Mouse (Mus musculus): ENCODE measurements around the gene Bbc3. TPM values are rescaled to one million over a fixed set of nuclear protein-coding genes. Genes with fewer than 3 reads are reported as not detected.
"Not testable (repeated sequence)": the region's sequence is repeated elsewhere in the genome, so short reads cannot be mapped to it uniquely, and the experiment has no call there.

Bbc3 gene
- 7.4 and 8.5 TPM in 2 replicates for polyA plus RNA-seq (2016; fragmentation: Nextera tagmentation; extraction: Ambion mirVana)

GRCm38 (mm10) chr7:16308093-16308492 is at the start of gene Bbc3:
TSS of gene Bbc3 (plus strand) at chr7:16308393.
- H3K4me1 ChIP-seq = peaks cover 39% of the 10 kb centered on the region
- 69% methylated on average over 1 of the region's 1 CpGs for whole genome bisulfite sequencing
- H3K9me3 ChIP-seq; ATAC-seq (ENCODE audit: insufficient number of reproducible peaks, insufficient read depth, low FRiP score, low TSS enrichment); H3K36me3 ChIP-seq: not testable (repeated sequence)
- peak within 1 kb of the TSS; percentile 98 for H3K4me2 ChIP-seq (replicated peaks)
- H3K27ac ChIP-seq = peak within 1 kb of the TSS; percentile 57; the same call in 1 of the 2 replicates
- H3K27me3 ChIP-seq = peaks cover 32% of the 10 kb centered on the region
- peak within 1 kb of the TSS; percentile 71 for H3K4me3 ChIP-seq
- peak within 1 kb of the TSS; percentile 78 for H3K9ac ChIP-seq

DNA sequence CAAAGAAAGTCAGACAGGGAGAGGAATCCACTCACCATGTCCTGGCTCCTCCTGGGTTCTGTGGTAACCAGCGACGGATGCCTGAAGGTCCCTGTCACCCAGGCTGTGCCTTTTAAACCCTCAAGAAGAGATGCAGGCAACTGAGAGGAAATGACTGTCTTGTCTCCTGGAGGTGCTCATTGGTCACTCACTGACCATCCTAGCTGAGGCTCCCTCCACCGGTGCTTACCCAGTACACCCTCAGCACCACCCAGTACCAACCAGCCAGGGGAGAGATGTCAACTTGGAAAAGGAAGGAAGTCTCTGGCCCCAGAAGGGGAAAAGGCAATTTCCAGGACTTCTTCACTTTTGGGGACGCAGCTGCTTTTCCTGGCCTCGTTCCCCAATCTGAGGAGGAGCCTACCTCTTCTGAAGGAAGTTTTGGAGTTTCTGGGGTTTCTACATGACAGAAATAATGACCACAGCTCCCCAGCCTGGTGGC is 49.0 kb upstream of the Bbc3 start, which contains the start of gene C5ar1:
C5ar1 (minus strand) TSS at position 431 of the 481 bp plus-strand sequence.
- H3K36me3 ChIP-seq = no peaks in the 10 kb centered on the region
- no peaks in the 10 kb centered on the region for H3K27me3 ChIP-seq
- ATAC-seq (ENCODE audit: insufficient number of reproducible peaks, insufficient read depth, low FRiP score, low TSS enrichment) = no peak
- H3K9ac ChIP-seq = no peak within 1 kb of the TSS
- no peak within 1 kb of the TSS for H3K27ac ChIP-seq
- WGBS = 91% methylated on average over 5 of the region's 5 CpGs
- no peaks in the 10 kb centered on the region for H3K9me3 ChIP-seq
- no peak within 1 kb of the TSS for H3K4me3 ChIP-seq
- H3K4me2 ChIP-seq (replicated peaks) = no peak within 1 kb of the TSS
- H3K4me1 ChIP-seq = no peaks in the 10 kb centered on the region

- Histone ChIP-seq H3K27me3 (no peaks in the 10 kb centered on the region), H3K36me3 (no peaks in the 10 kb centered on the region), H3K4me1 (no peaks in the 10 kb centered on the region), H3K4me3 (no peak overlapping the region), H3K27ac (no peak overlapping the region), H3K9me3 (no peaks in the 10 kb centered on the region; the same call in 1 of the 2 replicates), H3K4me2 (replicated peaks) (no peak overlapping the region), H3K9ac (no peak overlapping the region)
- WGBS = 58% methylated on average over 1 of the region's 1 CpGs
- ATAC-seq (ENCODE audit: insufficient number of reproducible peaks, insufficient read depth, low FRiP score, low TSS enrichment) = no peak
Measured at GRCm38 (mm10) chr7:16261097-16261496, 47.1 kb upstream of the Bbc3 start.

DNA sequence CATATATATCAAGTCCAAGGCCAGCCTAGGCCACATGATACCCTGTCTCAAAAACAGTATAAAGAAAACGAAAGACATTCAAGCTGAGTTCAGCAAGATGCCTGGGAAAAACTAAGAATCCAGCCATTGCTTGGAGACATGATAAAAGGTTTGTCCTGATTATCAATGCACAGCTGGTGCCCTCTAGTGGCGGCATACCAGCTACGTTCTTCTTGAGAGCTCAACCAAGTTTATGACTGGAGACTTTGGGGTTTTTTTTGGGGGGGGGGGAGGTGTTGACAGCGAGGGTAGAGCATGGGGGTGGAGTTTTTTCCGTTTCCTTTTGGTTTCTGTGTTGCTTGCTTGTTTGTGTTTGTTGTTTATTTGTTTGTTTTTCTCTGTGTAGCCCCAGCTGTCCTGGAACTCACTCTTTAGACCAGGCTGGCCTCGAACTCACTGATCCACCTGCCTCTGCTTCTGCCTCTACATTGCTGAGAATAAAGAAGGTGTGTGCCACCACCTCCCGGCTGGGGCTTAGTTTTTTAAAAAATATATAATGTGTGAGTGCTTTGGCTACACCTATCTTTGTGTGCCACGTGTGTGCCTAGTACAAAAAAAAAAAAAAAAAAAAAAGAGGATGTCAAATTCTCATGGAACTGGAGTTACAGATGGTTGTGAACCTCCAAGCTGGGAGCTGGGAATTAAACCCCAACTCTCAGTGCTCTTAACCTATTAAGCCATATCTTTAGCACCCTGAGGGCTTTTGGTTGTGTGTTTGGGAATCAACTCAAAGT is 45.0 kb upstream of the Bbc3 start:
- no peak overlapping the region for H3K4me2 ChIP-seq (replicated peaks)
- no peaks in the 10 kb centered on the region for H3K4me1 ChIP-seq
- no peak overlapping the region for H3K27ac ChIP-seq
- no peak for ATAC-seq (ENCODE audit: insufficient number of reproducible peaks, insufficient read depth, low FRiP score, low TSS enrichment)
- H3K4me3 ChIP-seq = no peak overlapping the region
- no peak overlapping the region for H3K9ac ChIP-seq
- 27% methylated on average over 8 of the region's 8 CpGs for WGBS
- no peaks in the 10 kb centered on the region for H3K27me3 ChIP-seq
- no peaks in the 10 kb centered on the region for H3K36me3 ChIP-seq
- H3K9me3 ChIP-seq = no peaks in the 10 kb centered on the region; the same call in 1 of the 2 replicates

GRCm38 (mm10) chr7:16263843-16264242 is 44.4 kb upstream of the Bbc3 start:
- Histone ChIP-seq H3K27ac (no peak overlapping the region), H3K9me3 (no peaks in the 10 kb centered on the region; the same call in 1 of the 2 replicates), H3K4me3 (no peak overlapping the region), H3K27me3 (no peaks in the 10 kb centered on the region), H3K4me2 (replicated peaks) (no peak overlapping the region), H3K9ac (no peak overlapping the region), H3K36me3 (no peaks in the 10 kb centered on the region), H3K4me1 (no peaks in the 10 kb centered on the region)
- ATAC-seq (ENCODE audit: insufficient number of reproducible peaks, insufficient read depth, low FRiP score, low TSS enrichment) = no peak
- WGBS = 83% methylated on average over 5 of the region's 5 CpGs

GRCm38 (mm10) chr7:16265856-16266255 is 42.3 kb upstream of the Bbc3 start:
- WGBS = 89% methylated on average over 11 of the region's 11 CpGs
- no peaks in the 10 kb centered on the region; the same call in 1 of the 2 replicates for H3K9me3 ChIP-seq
- no peak overlapping the region for H3K27ac ChIP-seq
- H3K9ac ChIP-seq = no peak overlapping the region
- ATAC-seq (ENCODE audit: insufficient number of reproducible peaks, insufficient read depth, low FRiP score, low TSS enrichment) = no peak
- H3K36me3 ChIP-seq = no peaks in the 10 kb centered on the region
- H3K4me2 ChIP-seq (replicated peaks) = no peak overlapping the region
- 0 out of 2 replicates have a peak, but pooled peaks cover 2% of the 10 kb centered on the region for H3K27me3 ChIP-seq
- H3K4me1 ChIP-seq = no peaks in the 10 kb centered on the region
- no peak overlapping the region for H3K4me3 ChIP-seq

- H3K27me3 ChIP-seq; H3K9ac ChIP-seq; H3K27ac ChIP-seq; H3K9me3 ChIP-seq; H3K4me2 ChIP-seq (replicated peaks); H3K4me3 ChIP-seq; ATAC-seq (ENCODE audit: insufficient number of reproducible peaks, insufficient read depth, low FRiP score, low TSS enrichment); H3K36me3 ChIP-seq; H3K4me1 ChIP-seq: not testable (repeated sequence)
- WGBS = 84% methylated on average over 7 of the region's 7 CpGs
Measured at GRCm38 (mm10) chr7:16266593-16266992, 41.6 kb upstream of the Bbc3 start.

GRCm38 (mm10) chr7:16271139-16271538 is 37.1 kb upstream of the Bbc3 start:
- Histone ChIP-seq H3K4me2 (replicated peaks) (no peak overlapping the region), H3K9me3 (no peaks in the 10 kb centered on the region), H3K4me1 (peaks cover 25% of the 10 kb centered on the region), H3K27me3 (0 out of 2 replicates have a peak, but pooled peaks cover 2% of the 10 kb centered on the region), H3K27ac (no peak overlapping the region), H3K4me3 (no peak overlapping the region), H3K9ac (no peak overlapping the region), H3K36me3 (peaks cover 10% of the 10 kb centered on the region)
- ATAC-seq (ENCODE audit: insufficient number of reproducible peaks, insufficient read depth, low FRiP score, low TSS enrichment) = no peak
- WGBS = 62% methylated on average over 1 of the region's 1 CpGs

GRCm38 (mm10) chr7:16272681-16273080 is 35.5 kb upstream of the Bbc3 start:
- H3K4me1 ChIP-seq = peaks cover 25% of the 10 kb centered on the region
- H3K27me3 ChIP-seq = 0 out of 2 replicates have a peak, but pooled peaks cover 2% of the 10 kb centered on the region
- peak; percentile 79 for ATAC-seq (ENCODE audit: insufficient number of reproducible peaks, insufficient read depth, low FRiP score, low TSS enrichment)
- H3K9me3 ChIP-seq = no peaks in the 10 kb centered on the region
- H3K27ac ChIP-seq = peak overlapping the region; percentile 95
- H3K4me2 ChIP-seq (replicated peaks) = peak overlapping the region; percentile 73
- H3K4me3 ChIP-seq = peak overlapping the region; percentile 66
- peaks cover 26% of the 10 kb centered on the region for H3K36me3 ChIP-seq
- under 1% methylated on average over 43 of the region's 46 CpGs for WGBS
- peak overlapping the region; percentile 75 for H3K9ac ChIP-seq

GRCm38 (mm10) chr7:16273081-16273765 is 35.0 kb upstream of the Bbc3 start, which contains the start of gene Inafm1:
TSS of gene Inafm1 (minus strand) at chr7:16273617.
- no peaks in the 10 kb centered on the region for H3K9me3 ChIP-seq
- H3K4me3 ChIP-seq = peak within 1 kb of the TSS; percentile 66
- WGBS = 2% methylated on average over 42 of the region's 49 CpGs
- peaks cover 25% of the 10 kb centered on the region for H3K4me1 ChIP-seq
- peak; percentile 68 for ATAC-seq (ENCODE audit: insufficient number of reproducible peaks, insufficient read depth, low FRiP score, low TSS enrichment)
- peaks cover 30% of the 10 kb centered on the region for H3K36me3 ChIP-seq
- H3K27me3 ChIP-seq = 0 out of 2 replicates have a peak, but pooled peaks cover 2% of the 10 kb centered on the region
- H3K4me2 ChIP-seq (replicated peaks) = peak within 1 kb of the TSS; percentile 73
- peak within 1 kb of the TSS; percentile 95 for H3K27ac ChIP-seq
- H3K9ac ChIP-seq = peak within 1 kb of the TSS; percentile 75

- H3K9ac ChIP-seq = peak overlapping the region; percentile 54
- H3K4me3 ChIP-seq = peak overlapping the region; percentile 66
- peak overlapping the region; percentile 73 for H3K4me2 ChIP-seq (replicated peaks)
- peak; percentile 81 for ATAC-seq (ENCODE audit: insufficient number of reproducible peaks, insufficient read depth, low FRiP score, low TSS enrichment)
- H3K9me3 ChIP-seq = no peaks in the 10 kb centered on the region
- H3K36me3 ChIP-seq = peaks cover 36% of the 10 kb centered on the region
- 0% methylated on average over 18 of the region's 18 CpGs for WGBS
- H3K27me3 ChIP-seq = 0 out of 2 replicates have a peak, but pooled peaks cover 2% of the 10 kb centered on the region
- peaks cover 25% of the 10 kb centered on the region for H3K4me1 ChIP-seq
- peak overlapping the region; percentile 95 for H3K27ac ChIP-seq
Measured at GRCm38 (mm10) chr7:16273766-16274140, 34.4 kb upstream of the Bbc3 start.

All from embryonic facial prominence, embryonic 12.5 days (tissue).